Mouse (Mus musculus): ENCODE measurements around the gene Ppp1r14a. TPM values are rescaled to one million over a fixed set of nuclear protein-coding genes. Genes with fewer than 3 reads are reported as not detected.

The Ppp1r14a gene
- polyA plus RNA-seq (2015; fragmentation: Nextera tagmentation; extraction: Ambion mirVana), result 6.5 and 8.7 TPM in 2 replicates

- no peaks in the 10 kb centered on the region for H3K27me3 ChIP-seq
- ATAC-seq (replicated peaks), result no peak
- peak within 1 kb of the TSS; percentile 57 for H3K4me3 ChIP-seq
- no peaks in the 10 kb centered on the region for H3K36me3 ChIP-seq
- peaks cover 42% of the 10 kb centered on the region for H3K4me1 ChIP-seq
- peak within 1 kb of the TSS; percentile 55 for H3K9ac ChIP-seq (replicated peaks)
- no peak within 1 kb of the TSS for H3K27ac ChIP-seq (replicated peaks)
- H3K4me2 ChIP-seq (replicated peaks), result peak within 1 kb of the TSS; percentile 94
- WGBS, result 1% methylated on average over 55 of the region's 59 CpGs
- no peaks in the 10 kb centered on the region for H3K9me3 ChIP-seq
Measured at GRCm38 (mm10) chr7:29288942-29289638, at the start of gene Ppp1r14a. TSS of gene Ppp1r14a (plus strand) at chr7:29289308.

GRCm38 (mm10) chr7:29244732-29245416 is 44.2 kb upstream of the Ppp1r14a start:
- Histone ChIP-seq H3K9ac (replicated peaks) (no peak overlapping the region), H3K4me2 (replicated peaks) (no peak overlapping the region), H3K4me1 (no peaks in the 10 kb centered on the region), H3K27ac (replicated peaks) (no peak overlapping the region), H3K27me3 (peaks cover 11% of the 10 kb centered on the region), H3K4me3 (no peak overlapping the region), H3K9me3 (no peaks in the 10 kb centered on the region), H3K36me3 (0 out of 2 replicates have a peak, but pooled peaks cover 4% of the 10 kb centered on the region)
- no peak for ATAC-seq (replicated peaks)
- 87% methylated on average over 7 of the region's 7 CpGs for WGBS

- Histone ChIP-seq H3K4me2 (replicated peaks) (no peak overlapping the region), H3K27ac (replicated peaks) (no peak overlapping the region), H3K4me1 (no peaks in the 10 kb centered on the region), H3K4me3 (no peak overlapping the region), H3K27me3 (peaks cover 11% of the 10 kb centered on the region), H3K9ac (replicated peaks) (no peak overlapping the region), H3K36me3 (0 out of 2 replicates have a peak, but pooled peaks cover 4% of the 10 kb centered on the region), H3K9me3 (no peaks in the 10 kb centered on the region)
- WGBS, result 79% methylated on average over 5 of the region's 5 CpGs
- no peak for ATAC-seq (replicated peaks)
Measured at GRCm38 (mm10) chr7:29246015-29246414, 43.1 kb upstream of the Ppp1r14a start.

- no peak for ATAC-seq (replicated peaks)
- Histone ChIP-seq H3K4me3 (no peak overlapping the region), H3K27me3 (peaks cover 11% of the 10 kb centered on the region)
Measured at GRCm38 (mm10) chr7:29246619-29247313, 42.3 kb upstream of the Ppp1r14a start.

GRCm38 (mm10) chr7:29247314-29247700 is 41.8 kb upstream of the Ppp1r14a start:
- H3K4me1 ChIP-seq, result no peaks in the 10 kb centered on the region
- no peak for ATAC-seq (replicated peaks)
- 0 out of 2 replicates have a peak overlapping the region, but pooled peaks have one; percentile 7 for H3K4me3 ChIP-seq
- 28% methylated on average over 16 of the region's 16 CpGs for WGBS
- H3K4me2 ChIP-seq (replicated peaks), result peak overlapping the region; percentile 23; the same call in 1 of the 2 replicates
- no peaks in the 10 kb centered on the region for H3K9me3 ChIP-seq
- H3K36me3 ChIP-seq, result 0 out of 2 replicates have a peak, but pooled peaks cover 4% of the 10 kb centered on the region
- no peak overlapping the region for H3K27ac ChIP-seq (replicated peaks)
- no peak overlapping the region for H3K9ac ChIP-seq (replicated peaks)
- peaks cover 11% of the 10 kb centered on the region for H3K27me3 ChIP-seq

More at GRCm38 (mm10) chr7:29246619-29247313, 42.3 kb upstream of the Ppp1r14a start:
- Histone ChIP-seq H3K9ac (replicated peaks) (no peak overlapping the region), H3K36me3 (0 out of 2 replicates have a peak, but pooled peaks cover 4% of the 10 kb centered on the region), H3K4me2 (replicated peaks) (no peak overlapping the region), H3K4me1 (no peaks in the 10 kb centered on the region), H3K9me3 (no peaks in the 10 kb centered on the region), H3K27ac (replicated peaks) (no peak overlapping the region)
- WGBS, result 89% methylated on average over 21 of the region's 21 CpGs

- Histone ChIP-seq H3K9ac (replicated peaks) (no peak overlapping the region), H3K27me3 (peaks cover 11% of the 10 kb centered on the region), H3K27ac (replicated peaks) (no peak overlapping the region), H3K4me3 (0 out of 2 replicates have a peak overlapping the region, but pooled peaks have one; percentile 7), H3K36me3 (0 out of 2 replicates have a peak, but pooled peaks cover 4% of the 10 kb centered on the region), H3K4me2 (replicated peaks) (peak overlapping the region; percentile 23), H3K9me3 (no peaks in the 10 kb centered on the region), H3K4me1 (no peaks in the 10 kb centered on the region)
- 16% methylated on average over 19 of the region's 19 CpGs for WGBS
- no peak for ATAC-seq (replicated peaks)
Measured at GRCm38 (mm10) chr7:29247706-29248105, 41.4 kb upstream of the Ppp1r14a start.

GRCm38 (mm10) chr7:29248261-29248841 is 40.8 kb upstream of the Ppp1r14a start, which contains the start of gene 2200002D01Rik:
TSS of gene 2200002D01Rik (minus strand) at chr7:29248466.
- no peak for ATAC-seq (replicated peaks)
- H3K27me3 ChIP-seq, result peaks cover 11% of the 10 kb centered on the region
- H3K9ac ChIP-seq (replicated peaks), result no peak within 1 kb of the TSS
- 0 out of 2 replicates have a peak within 1 kb of the TSS, but pooled peaks have one; percentile 7 for H3K4me3 ChIP-seq
- no peaks in the 10 kb centered on the region for H3K4me1 ChIP-seq
- 0 out of 2 replicates have a peak, but pooled peaks cover 4% of the 10 kb centered on the region for H3K36me3 ChIP-seq
- H3K4me2 ChIP-seq (replicated peaks), result peak within 1 kb of the TSS; percentile 23
- no peaks in the 10 kb centered on the region for H3K9me3 ChIP-seq
- WGBS, result 18% methylated on average over 20 of the region's 20 CpGs
- H3K27ac ChIP-seq (replicated peaks), result no peak within 1 kb of the TSS

GRCm38 (mm10) chr7:29251166-29251565 is 37.9 kb upstream of the Ppp1r14a start:
- H3K27me3 ChIP-seq, result peaks cover 11% of the 10 kb centered on the region
- H3K4me2 ChIP-seq (replicated peaks), result no peak overlapping the region
- H3K27ac ChIP-seq (replicated peaks), result no peak overlapping the region
- no peak overlapping the region for H3K4me3 ChIP-seq
- H3K36me3 ChIP-seq, result no peaks in the 10 kb centered on the region
- no peaks in the 10 kb centered on the region for H3K4me1 ChIP-seq
- WGBS, result 89% methylated on average over 3 of the region's 3 CpGs
- ATAC-seq (replicated peaks), result no peak
- H3K9me3 ChIP-seq, result no peaks in the 10 kb centered on the region
- no peak overlapping the region for H3K9ac ChIP-seq (replicated peaks)

- no peak overlapping the region for H3K4me2 ChIP-seq (replicated peaks)
- WGBS, result 57% methylated on average over 5 of the region's 5 CpGs
Measured at GRCm38 (mm10) chr7:29253842-29254241, 35.3 kb upstream of the Ppp1r14a start.

GRCm38 (mm10) chr7:29255875-29256274 is 33.2 kb upstream of the Ppp1r14a start:
- no peak overlapping the region for H3K27ac ChIP-seq (replicated peaks)
- no peak overlapping the region for H3K9ac ChIP-seq (replicated peaks)
- no peak overlapping the region for H3K4me3 ChIP-seq
- H3K4me1 ChIP-seq, result peaks cover 6% of the 10 kb centered on the region
- ATAC-seq (replicated peaks), result no peak
- H3K9me3 ChIP-seq, result no peaks in the 10 kb centered on the region
- no peaks in the 10 kb centered on the region for H3K36me3 ChIP-seq
- H3K27me3 ChIP-seq, result no peaks in the 10 kb centered on the region
- no peak overlapping the region for H3K4me2 ChIP-seq (replicated peaks)
- WGBS, result 88% methylated on average over 4 of the region's 4 CpGs

More at GRCm38 (mm10) chr7:29253842-29254241, 35.3 kb upstream of the Ppp1r14a start:
- H3K4me3 ChIP-seq, result no peak overlapping the region
- H3K27ac ChIP-seq (replicated peaks), result no peak overlapping the region
- no peaks in the 10 kb centered on the region for H3K4me1 ChIP-seq
- ATAC-seq (replicated peaks), result no peak
- H3K9ac ChIP-seq (replicated peaks), result no peak overlapping the region
- H3K27me3 ChIP-seq, result no peaks in the 10 kb centered on the region
- H3K9me3 ChIP-seq, result no peaks in the 10 kb centered on the region
- H3K36me3 ChIP-seq, result no peaks in the 10 kb centered on the region

- Histone ChIP-seq H3K27me3 (no peaks in the 10 kb centered on the region), H3K9me3 (no peaks in the 10 kb centered on the region), H3K4me3 (no peak overlapping the region), H3K9ac (replicated peaks) (no peak overlapping the region), H3K4me1 (peaks cover 6% of the 10 kb centered on the region), H3K4me2 (replicated peaks) (no peak overlapping the region), H3K27ac (replicated peaks) (no peak overlapping the region), H3K36me3 (no peaks in the 10 kb centered on the region)
- WGBS, result 95% methylated on average over 1 of the region's 1 CpGs
- ATAC-seq (replicated peaks), result no peak
Measured at GRCm38 (mm10) chr7:29257368-29257767, 31.7 kb upstream of the Ppp1r14a start.
